Mouse (Mus musculus) adipocyte (in vitro differentiated cells): ENCODE results near the gene Ccl28.
A peak's percentile ranks its signal among the peaks of the same experiment; 100 is the strongest.
"Not testable (repeated sequence)": the region's sequence is repeated elsewhere in the genome, so short reads cannot be mapped to it uniquely, and the experiment has no call there.

Source experiments
- DNase-seq: peaks from one replicate; pipeline ENCODE4 v3.0.0-alpha.2; 2016; ENCODE audit warnings: low spot score

Gene Ccl28

GRCm38 (mm10) chr13:119648891-119649698 lies 25.5 kb downstream of the Ccl28 start:
- DNase-seq: no peak

GRCm38 (mm10) chr13:119649699-119650046 lies 26.1 kb downstream of the Ccl28 start:
- DNase-seq: no peak

GRCm38 (mm10) chr13:119654734-119655133 lies 31.1 kb downstream of the Ccl28 start:
- no peak for DNase-seq

GRCm38 (mm10) chr13:119656246-119656645 lies 32.6 kb downstream of the Ccl28 start:
- no peak for DNase-seq

- DNase-seq: peak; percentile 82
These were observed 33.3 kb downstream of the Ccl28 start for GRCm38 (mm10) chr13:119656846-119657416.

GRCm38 (mm10) chr13:119661420-119661819 lies 37.8 kb downstream of the Ccl28 start:
- not testable (repeated sequence) for DNase-seq

GRCm38 (mm10) chr13:119678794-119679193 lies 55.2 kb downstream of the Ccl28 start:
- no peak for DNase-seq

- DNase-seq: peak; percentile 32
These were observed 56.1 kb downstream of the Ccl28 start for GRCm38 (mm10) chr13:119679721-119680120.

- DNase-seq: no peak
These were observed 57.5 kb downstream of the Ccl28 start for GRCm38 (mm10) chr13:119681161-119681560.

- peak; percentile 48 for DNase-seq
These were observed 61.0 kb downstream of the Ccl28 start for GRCm38 (mm10) chr13:119684416-119685177.

- DNase-seq: no peak
These were observed 66.1 kb downstream of the Ccl28 start for GRCm38 (mm10) chr13:119689709-119690038.

GRCm38 (mm10) chr13:119690039-119690728 lies 66.6 kb downstream of the Ccl28 start, which contains the start of gene Hmgcs1:
Gene Hmgcs1, plus strand, starts transcription at chr13:119690379.
- DNase-seq: peak; percentile 99

GRCm38 (mm10) chr13:119690876-119691620 lies 67.4 kb downstream of the Ccl28 start:
- peak; percentile 44 for DNase-seq

GRCm38 (mm10) chr13:119691958-119692357 lies 68.3 kb downstream of the Ccl28 start:
- DNase-seq: not testable (repeated sequence)

GRCm38 (mm10) chr13:119695676-119696075 lies 72.1 kb downstream of the Ccl28 start:
- DNase-seq: no peak

- DNase-seq: no peak
These were observed 72.9 kb downstream of the Ccl28 start for GRCm38 (mm10) chr13:119696496-119696895.

GRCm38 (mm10) chr13:119698436-119698835 lies 74.8 kb downstream of the Ccl28 start:
- peak; percentile 25 for DNase-seq
